Mouse (Mus musculus): ENCODE data around the gene Cmtm8. TPM values are rescaled to one million over a fixed set of nuclear protein-coding genes. Genes with fewer than 3 reads are reported as not detected.

Cmtm8 gene
- polyA plus RNA-seq, 1 experiment: not detected

DNA sequence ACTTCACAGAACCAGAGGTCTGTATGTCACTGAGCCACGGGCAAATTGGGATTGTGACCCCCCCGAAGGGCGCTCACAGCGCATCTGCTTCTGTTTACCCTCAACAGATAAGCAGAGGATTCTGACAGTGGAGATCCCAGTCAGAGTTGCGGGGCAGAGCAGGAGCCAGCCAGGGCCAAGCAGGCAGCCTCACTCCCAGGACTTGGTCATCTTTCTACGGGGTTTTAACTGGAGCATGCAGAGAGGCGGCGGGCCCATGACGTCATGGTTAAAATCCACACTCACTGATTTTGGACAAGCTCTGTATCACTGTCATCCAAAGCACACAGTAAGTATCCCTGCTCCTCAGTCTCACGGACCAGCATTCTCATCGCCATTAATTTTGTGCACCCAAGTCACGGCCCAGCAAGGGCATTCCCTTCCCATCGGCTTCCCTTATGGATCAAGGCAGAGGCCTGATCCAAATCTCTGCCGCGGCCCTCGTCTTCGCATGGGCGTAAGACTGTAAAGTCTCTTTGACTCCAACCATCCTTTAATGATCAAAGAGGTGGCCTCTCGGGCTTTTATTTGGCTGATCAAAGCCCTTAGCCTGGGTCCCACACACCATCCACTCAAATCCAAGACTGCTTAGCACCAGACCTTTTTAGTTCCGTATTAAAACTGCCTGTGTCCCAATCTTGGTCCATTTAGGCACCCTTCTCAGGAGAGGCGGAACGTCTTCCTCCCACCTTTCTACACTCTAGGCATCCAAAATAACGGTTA lies 63.8 kb downstream of the Cmtm8 start:
- Histone ChIP-seq H3K4me2 (ENCODE audit: low read depth) (peak overlapping the region; percentile 79), H3K4me3 (peak overlapping the region; percentile 35), H3ac (ENCODE audit: control insufficient read depth, insufficient read length) (no peak overlapping the region), H3K27me3 (ENCODE audit: control insufficient read depth, insufficient read depth, insufficient read length) (no peaks in the 10 kb centered on the region), H3K79me2 (ENCODE audit: control insufficient read depth, insufficient read depth) (no peaks in the 10 kb centered on the region), H3K36me3 (ENCODE audit: control insufficient read depth, insufficient read depth) (no peaks in the 10 kb centered on the region)
- no peak for TF ChIP-seq MAX (IDR thresholded peaks at IDR 0.05; ENCODE audit: low read depth)
- no peak for TF ChIP-seq TCF12 (IDR thresholded peaks at IDR 0.05; ENCODE audit: insufficient read depth, poor library complexity, severe bottlenecking)
- TF ChIP-seq E2F4 (IDR thresholded peaks at IDR 0.05; ENCODE audit: insufficient read depth): no peak
- TF ChIP-seq CEBPB (IDR thresholded peaks at IDR 0.05; ENCODE audit: insufficient read depth, poor library complexity, severe bottlenecking): no peak
- no peak for TF ChIP-seq USF1 (IDR thresholded peaks at IDR 0.05; ENCODE audit: low read depth)
- TF ChIP-seq REST (IDR thresholded peaks at IDR 0.05; ENCODE audit: insufficient read depth, insufficient read length): no peak
- TF ChIP-seq POLR2A (IDR thresholded peaks at IDR 0.05; ENCODE audit: insufficient read length, low read depth): no peak
- no peak for TF ChIP-seq SRF (IDR thresholded peaks at IDR 0.05; ENCODE audit: control insufficient read depth, insufficient read length, low read depth)
- TF ChIP-seq POLR2AphosphoS2 (IDR thresholded peaks at IDR 0.05; ENCODE audit: insufficient read length, low read depth): no peak
- no peak for TF ChIP-seq MYOD1 (IDR thresholded peaks at IDR 0.05; ENCODE audit: control insufficient read depth in 1 of 3, insufficient read length in 2 of 3, low read depth in 2 of 3)
- TF ChIP-seq MYOG (IDR thresholded peaks at IDR 0.05; ENCODE audit: control insufficient read depth in 1 of 3, insufficient read depth in 1 of 3, insufficient read length in 2 of 3, low read depth in 2 of 3): no peak
- TF ChIP-seq TCF3 (IDR thresholded peaks at IDR 0.05; ENCODE audit: insufficient read length, low read depth): no peak

DNA sequence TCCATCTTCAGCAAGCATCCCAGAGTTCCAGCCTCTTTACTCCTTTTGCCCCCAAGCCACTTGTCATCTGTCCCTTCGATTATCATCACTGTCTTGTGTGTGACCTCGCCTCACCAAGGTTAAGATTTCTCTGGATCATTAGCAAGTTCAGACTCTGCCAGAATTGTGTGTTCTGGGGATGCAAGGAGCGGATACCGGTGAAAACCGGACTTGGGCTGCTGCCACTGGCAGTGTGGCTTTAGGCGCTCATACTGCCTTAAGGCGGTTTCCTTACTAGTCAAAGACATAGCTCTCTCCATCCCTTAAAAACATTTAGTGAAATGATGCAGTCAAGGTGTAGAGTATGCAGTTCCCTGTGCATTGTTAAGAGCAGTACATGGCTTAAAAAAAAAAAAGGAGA lies 65.1 kb downstream of the Cmtm8 start:
- Histone ChIP-seq H3K4me3 (no peak overlapping the region), H3K36me3 (ENCODE audit: control insufficient read depth, insufficient read depth) (no peaks in the 10 kb centered on the region), H3K4me2 (ENCODE audit: low read depth) (no peak overlapping the region), H3K27me3 (ENCODE audit: control insufficient read depth, insufficient read depth, insufficient read length) (no peaks in the 10 kb centered on the region), H3K79me2 (ENCODE audit: control insufficient read depth, insufficient read depth) (no peaks in the 10 kb centered on the region), H3ac (ENCODE audit: control insufficient read depth, insufficient read length) (no peak overlapping the region)
- TF ChIP-seq MYOG (IDR thresholded peaks at IDR 0.05; ENCODE audit: control insufficient read depth in 1 of 3, insufficient read depth in 1 of 3, insufficient read length in 2 of 3, low read depth in 2 of 3) (no peak), POLR2AphosphoS2 (IDR thresholded peaks at IDR 0.05; ENCODE audit: insufficient read length, low read depth) (no peak), TCF12 (IDR thresholded peaks at IDR 0.05; ENCODE audit: insufficient read depth, poor library complexity, severe bottlenecking) (no peak), MAX (IDR thresholded peaks at IDR 0.05; ENCODE audit: low read depth) (no peak), REST (IDR thresholded peaks at IDR 0.05; ENCODE audit: insufficient read depth, insufficient read length) (no peak), TCF3 (IDR thresholded peaks at IDR 0.05; ENCODE audit: insufficient read length, low read depth) (no peak), CEBPB (IDR thresholded peaks at IDR 0.05; ENCODE audit: insufficient read depth, poor library complexity, severe bottlenecking) (no peak), SRF (IDR thresholded peaks at IDR 0.05; ENCODE audit: control insufficient read depth, insufficient read length, low read depth) (no peak), E2F4 (IDR thresholded peaks at IDR 0.05; ENCODE audit: insufficient read depth) (no peak), POLR2A (IDR thresholded peaks at IDR 0.05; ENCODE audit: insufficient read length, low read depth) (no peak), USF1 (IDR thresholded peaks at IDR 0.05; ENCODE audit: low read depth) (no peak), MYOD1 (IDR thresholded peaks at IDR 0.05; ENCODE audit: control insufficient read depth in 1 of 3, insufficient read length in 2 of 3, low read depth in 2 of 3) (no peak)

DNA sequence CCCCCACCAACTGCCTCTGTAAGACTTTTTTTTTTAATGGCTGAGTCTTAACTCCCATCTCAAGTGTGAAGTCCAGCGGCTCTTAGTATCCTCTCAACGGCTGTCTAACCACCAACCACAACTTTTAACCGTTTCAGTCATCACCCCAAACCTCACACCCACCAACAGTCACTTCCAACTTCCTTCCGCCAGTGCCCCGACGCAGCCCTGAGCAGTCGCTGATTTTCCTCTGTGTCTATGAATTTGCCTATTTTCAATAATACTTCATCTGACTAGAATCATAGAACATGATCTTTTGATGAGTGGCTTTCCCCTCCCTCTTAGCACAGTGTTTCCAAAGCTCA lies 65.9 kb downstream of the Cmtm8 start:
- no peak overlapping the region for H3K4me3 ChIP-seq
- H3ac ChIP-seq (ENCODE audit: control insufficient read depth, insufficient read length): no peak overlapping the region
- no peaks in the 10 kb centered on the region for H3K79me2 ChIP-seq (ENCODE audit: control insufficient read depth, insufficient read depth)
- no peak overlapping the region for H3K4me2 ChIP-seq (ENCODE audit: low read depth)
- H3K36me3 ChIP-seq (ENCODE audit: control insufficient read depth, insufficient read depth): no peaks in the 10 kb centered on the region
- TF ChIP-seq MYOG (IDR thresholded peaks at IDR 0.05; ENCODE audit: control insufficient read depth in 1 of 3, insufficient read depth in 1 of 3, insufficient read length in 2 of 3, low read depth in 2 of 3): no peak
- TF ChIP-seq REST (IDR thresholded peaks at IDR 0.05; ENCODE audit: insufficient read depth, insufficient read length): no peak
- TF ChIP-seq MYOD1 (IDR thresholded peaks at IDR 0.05; ENCODE audit: control insufficient read depth in 1 of 3, insufficient read length in 2 of 3, low read depth in 2 of 3): no peak
- TF ChIP-seq E2F4 (IDR thresholded peaks at IDR 0.05; ENCODE audit: insufficient read depth): no peak
- no peak for TF ChIP-seq POLR2AphosphoS2 (IDR thresholded peaks at IDR 0.05; ENCODE audit: insufficient read length, low read depth)
- TF ChIP-seq MAX (IDR thresholded peaks at IDR 0.05; ENCODE audit: low read depth): no peak
- no peak for TF ChIP-seq TCF12 (IDR thresholded peaks at IDR 0.05; ENCODE audit: insufficient read depth, poor library complexity, severe bottlenecking)
- no peak for TF ChIP-seq SRF (IDR thresholded peaks at IDR 0.05; ENCODE audit: control insufficient read depth, insufficient read length, low read depth)
- no peak for TF ChIP-seq USF1 (IDR thresholded peaks at IDR 0.05; ENCODE audit: low read depth)
- TF ChIP-seq POLR2A (IDR thresholded peaks at IDR 0.05; ENCODE audit: insufficient read length, low read depth): no peak
- no peaks in the 10 kb centered on the region for H3K27me3 ChIP-seq (ENCODE audit: control insufficient read depth, insufficient read depth, insufficient read length)

DNA sequence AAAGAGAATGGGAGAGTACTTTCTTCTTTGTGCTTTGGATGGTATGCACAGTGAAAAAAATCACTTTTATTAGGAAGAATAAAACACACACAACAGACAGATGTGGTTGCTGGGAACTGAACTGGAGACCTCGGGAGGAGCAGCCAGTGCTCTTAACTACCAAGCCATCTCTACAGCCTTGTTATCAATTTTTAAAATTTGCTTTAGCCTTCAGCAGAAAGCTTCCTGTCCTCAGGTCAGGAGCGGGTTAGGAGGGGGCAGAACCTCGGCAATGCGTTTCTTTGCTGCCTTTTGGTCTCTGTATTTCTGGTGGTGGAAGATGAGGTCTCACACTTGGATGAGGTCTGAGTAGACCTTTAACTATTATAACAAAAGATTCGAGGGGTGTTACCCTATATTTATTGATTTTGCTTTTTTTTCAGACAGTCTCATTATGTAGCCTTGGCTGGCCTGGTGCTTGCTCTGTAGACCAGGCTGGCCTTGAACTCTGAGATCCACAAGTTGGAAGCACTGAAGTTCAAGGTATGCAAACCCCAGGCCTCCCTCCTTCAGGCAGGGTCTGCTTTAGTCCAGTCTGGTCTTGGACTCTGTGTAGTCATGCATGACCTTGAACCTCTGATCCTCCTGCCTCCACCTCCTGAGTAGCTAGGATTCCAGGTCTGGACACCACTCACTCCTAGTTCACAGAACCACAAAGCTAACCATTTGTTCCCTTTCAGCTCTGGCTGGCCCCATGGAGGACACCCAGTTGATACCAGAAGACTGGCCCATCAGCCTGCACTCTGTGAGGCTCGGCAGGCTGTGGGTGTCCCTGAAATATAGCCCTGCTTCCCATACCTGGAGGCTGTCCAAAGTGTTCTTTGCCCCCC lies 66.5 kb downstream of the Cmtm8 start:
- TF ChIP-seq TCF12 (IDR thresholded peaks at IDR 0.05; ENCODE audit: insufficient read depth, poor library complexity, severe bottlenecking) (no peak), E2F4 (IDR thresholded peaks at IDR 0.05; ENCODE audit: insufficient read depth) (no peak), MYOG (IDR thresholded peaks at IDR 0.05; ENCODE audit: control insufficient read depth in 1 of 3, insufficient read depth in 1 of 3, insufficient read length in 2 of 3, low read depth in 2 of 3) (no peak), USF1 (IDR thresholded peaks at IDR 0.05; ENCODE audit: low read depth) (no peak), POLR2AphosphoS2 (IDR thresholded peaks at IDR 0.05; ENCODE audit: insufficient read length, low read depth) (no peak), CEBPB (IDR thresholded peaks at IDR 0.05; ENCODE audit: insufficient read depth, poor library complexity, severe bottlenecking) (no peak), MAX (IDR thresholded peaks at IDR 0.05; ENCODE audit: low read depth) (no peak), TCF3 (IDR thresholded peaks at IDR 0.05; ENCODE audit: insufficient read length, low read depth) (no peak), MYOD1 (IDR thresholded peaks at IDR 0.05; ENCODE audit: control insufficient read depth in 1 of 3, insufficient read length in 2 of 3, low read depth in 2 of 3) (no peak), REST (IDR thresholded peaks at IDR 0.05; ENCODE audit: insufficient read depth, insufficient read length) (no peak), SRF (IDR thresholded peaks at IDR 0.05; ENCODE audit: control insufficient read depth, insufficient read length, low read depth) (no peak), POLR2A (IDR thresholded peaks at IDR 0.05; ENCODE audit: insufficient read length, low read depth) (no peak)
- no peak overlapping the region for H3K4me2 ChIP-seq (ENCODE audit: low read depth)
- no peaks in the 10 kb centered on the region for H3K36me3 ChIP-seq (ENCODE audit: control insufficient read depth, insufficient read depth)
- no peak overlapping the region for H3K4me3 ChIP-seq
- no peaks in the 10 kb centered on the region for H3K79me2 ChIP-seq (ENCODE audit: control insufficient read depth, insufficient read depth)
- H3K27me3 ChIP-seq (ENCODE audit: control insufficient read depth, insufficient read depth, insufficient read length): no peaks in the 10 kb centered on the region
- no peak overlapping the region for H3ac ChIP-seq (ENCODE audit: control insufficient read depth, insufficient read length)
